In the genomic region with DNA sequence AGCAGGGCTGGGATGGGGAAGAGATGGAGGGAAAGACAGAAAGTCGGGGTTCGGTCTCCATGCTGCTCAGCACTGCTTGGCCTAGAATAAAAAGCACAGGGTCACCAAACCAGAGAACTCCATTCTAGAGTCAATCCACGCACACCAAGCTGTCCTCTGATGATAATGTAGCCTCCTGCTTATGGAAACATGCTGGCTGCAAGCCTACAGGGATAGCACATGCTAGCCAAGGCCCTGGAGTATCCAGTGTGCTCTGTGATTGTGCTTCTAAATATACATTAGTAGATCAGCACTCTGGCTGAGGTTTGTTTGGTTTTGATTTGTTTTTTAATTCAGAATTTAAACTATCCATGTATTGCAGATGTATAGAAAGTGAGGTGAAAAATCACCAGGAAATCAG, we compare ENCODE assay signal across 16 mouse cellular contexts. TPM values are rescaled to one million over a fixed set of nuclear protein-coding genes. Genes with fewer than 3 reads are reported as not detected.
DNase-seq lines count a peak whose midpoint lies in the region; ATAC-seq lines count a peak whose summit lies in the region.
"Had no signal": no experiment of that assay in that cellular context is flagged by ENCODE, and none has a peak within 500 bp of the region (broad histone marks: within the 10 kb centered on the region; RNA-seq: fewer than 3 reads in every experiment).

No protein-coding gene starts in this region.

- intact Hi-C loops in left cerebral cortex, postnatal 4 days (cut with DNase I), result no loop called here
- intact Hi-C loops in heart, postnatal 14 days (cut with DNase I), result no loop called here

- no peak for ATAC-seq in cerebellum, adult (ENCODE audit: insufficient number of reproducible peaks, low FRiP score, low TSS enrichment)
- ATAC-seq: activated CD4-positive, CD25-positive, alpha-beta regulatory T cell, adult 4 months; inflammation-experienced regulatory T-cells, adult 6 months; midbrain, embryonic 15.5 days had no signal

- DNase-seq in cerebellum, adult 11 months, result peak; percentile 8
- DNase-seq in left cerebral cortex, postnatal 4 days, result peak; percentile 43
- DNase-seq in left cerebral cortex, adult 9 months (ENCODE audit: low spot score in 2 of 2), result no peak
- peak; percentile 13 to 21 for DNase-seq in heart, postnatal 14 days
- no peak for DNase-seq in adipocyte (ENCODE audit: low spot score)
- DNase-seq in layer of hippocampus, adult 9-11 months, result no peak
- DNase-seq: adrenal gland, postnatal 10 days; embryo, embryonic 11 days; gastrocnemius, adult 2 months; kidney, adult 18-20 months; right cerebral cortex, postnatal 14 days; thymus, postnatal 25 days had no signal

RNA-seq across cellular contexts. Expression of a gene that starts 30.6 kb away (rescaled TPM):
- 1 to 10 TPM; 4.6 to 5.7 TPM for total RNA-seq in left cerebral cortex, postnatal 4 days (2021)
- total RNA-seq in heart, postnatal 14 days (2021), result 1 to 10 TPM; 2.1 to 3.1 TPM

RNA-seq across cellular contexts. Expression of a gene that starts 57.0 kb away (rescaled TPM):
- total RNA-seq in left cerebral cortex, postnatal 4 days (2021), result 100 to 1,000 TPM; 121 to 124 TPM
- 1 to 10 TPM; 6.8 to 7.3 TPM for total RNA-seq in heart, postnatal 14 days (2021)

Comparison
In these comparisons a context has a peak if more than half of its experiments do, and no peak if none do; other contexts are left out.
1. DNase-seq: peak in cerebellum, adult 11 months (single experiment), left cerebral cortex, postnatal 4 days (single experiment) and heart, postnatal 14 days (2 of 2); none in left cerebral cortex, adult 9 months (0 of 2), adipocyte (single experiment) and layer of hippocampus, adult 9-11 months (single experiment).
2. RNA of a gene that starts 57.0 kb away (total RNA-seq): 121 to 124 TPM in left cerebral cortex, postnatal 4 days; 6.8 to 7.3 TPM in heart, postnatal 14 days; every median in the first group is over 10 times any median in the second.